ENCODE assay signal across 10 mouse cellular contexts in the genomic region with DNA sequence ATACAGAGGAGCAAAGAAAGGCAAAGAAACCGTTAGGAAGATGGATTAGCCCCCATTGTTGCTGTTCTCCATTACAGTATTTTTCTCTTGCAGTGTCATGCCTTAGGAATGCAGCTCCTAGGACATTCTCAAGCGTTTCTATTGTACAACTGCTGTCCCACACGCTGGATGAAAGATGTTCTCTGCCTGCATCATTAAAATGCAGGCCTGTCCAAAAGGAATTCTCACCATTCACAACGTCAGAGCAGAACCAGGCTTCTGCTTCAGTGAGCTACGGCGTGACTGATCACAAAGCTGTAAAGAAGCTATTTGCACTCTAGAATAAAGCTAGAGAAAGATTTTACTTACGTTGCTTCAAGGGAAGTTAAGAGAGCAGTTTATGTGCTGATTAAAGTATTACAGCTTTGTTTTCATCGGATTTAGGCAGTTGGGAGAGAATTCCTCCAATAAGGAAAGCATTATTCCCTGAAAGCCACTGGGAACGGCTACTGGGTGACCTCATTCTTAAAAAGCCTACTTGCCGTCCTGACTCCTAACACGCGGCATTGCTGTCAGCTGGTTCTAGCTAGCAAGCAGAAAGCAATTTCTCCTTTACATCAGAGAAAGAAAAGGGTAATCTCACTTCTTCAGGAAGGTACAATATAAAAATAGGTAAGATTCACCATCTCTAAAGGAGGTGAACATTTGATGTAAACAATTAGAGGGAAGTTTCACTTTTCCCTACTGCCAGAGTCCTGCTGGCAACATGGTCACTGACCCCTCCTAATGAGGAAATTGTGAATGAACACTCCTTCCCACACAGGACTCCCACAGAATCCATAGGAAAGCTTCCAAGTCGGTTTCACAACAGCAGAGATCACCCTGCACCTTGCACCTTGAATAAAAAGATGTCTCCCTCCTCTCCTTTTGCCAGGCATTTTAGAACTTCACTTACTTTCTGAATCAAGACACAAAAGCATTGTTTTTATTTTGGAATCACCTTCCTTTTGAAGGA. TPM values are rescaled to one million over a fixed set of nuclear protein-coding genes. Genes with fewer than 3 reads are reported as not detected.
DNase-seq lines count a peak whose midpoint lies in the region; ATAC-seq and TF ChIP-seq lines count a peak whose summit lies in the region.
"Had no signal": no experiment of that assay in that cellular context is flagged by ENCODE, and none has a peak within 500 bp of the region (broad histone marks: within the 10 kb centered on the region; RNA-seq: fewer than 3 reads in every experiment).

No protein-coding gene starts in this region.

- 29% methylated on average over 13 of the region's 13 CpGs for WGBS in heart, embryonic 14.5 days
- 53% methylated on average over 13 of the region's 13 CpGs for WGBS in heart, embryonic 10.5 days
- WGBS in heart, embryonic 15.5 days: 29% methylated on average over 13 of the region's 13 CpGs
- WGBS in midbrain, embryonic 15.5 days: 10% methylated on average over 13 of the region's 13 CpGs

- H3K4me2 ChIP-seq in heart, embryonic 14.5 days (ENCODE audit: low read length): peak overlapping the region; percentile 40
- peak overlapping the region; percentile 41 for H3K4me2 ChIP-seq in heart, embryonic 15.5 days
- no peak overlapping the region for H3K4me2 ChIP-seq in midbrain, embryonic 15.5 days
- H3K4me2 ChIP-seq: liver, embryonic 15.5 days had no signal

- peaks cover 69% of the 10 kb centered on the region for H3K36me3 ChIP-seq in heart, embryonic 14.5 days (ENCODE audit: control insufficient read depth, insufficient read depth, low read length)
- H3K36me3 ChIP-seq in heart, embryonic 10.5 days: peaks cover 74% of the 10 kb centered on the region
- H3K36me3 ChIP-seq in heart, embryonic 15.5 days: peaks cover 53% of the 10 kb centered on the region
- H3K36me3 ChIP-seq in midbrain, embryonic 15.5 days (replicated peaks): peaks cover 44% of the 10 kb centered on the region

- peaks cover 3 to 20% of the 10 kb centered on the region in 2 experiments for H3K4me1 ChIP-seq in heart, embryonic 14.5 days (ENCODE audit: control insufficient read depth in 2 of 2, insufficient read depth in 2 of 2, low read length in 2 of 2)
- H3K4me1 ChIP-seq in heart, embryonic 10.5 days: 0 out of 2 replicates have a peak, but pooled peaks cover 2% of the 10 kb centered on the region
- peaks cover 21% of the 10 kb centered on the region for H3K4me1 ChIP-seq in heart, embryonic 15.5 days (replicated peaks)
- peaks cover 15% of the 10 kb centered on the region for H3K4me1 ChIP-seq in midbrain, embryonic 15.5 days
- H3K4me1 ChIP-seq: liver, embryonic 15.5 days had no signal

- no peak for TF ChIP-seq CTCF in brain, embryonic 14.5 days (IDR thresholded peaks at IDR 0.05; ENCODE audit: borderline replicate concordance, extremely low read depth, insufficient read depth, insufficient read length)

- DNase-seq in heart, embryonic 10.5 days (ENCODE audit: low spot score): no peak
- peak; percentile 91 for DNase-seq in brain, embryonic 14.5 days (ENCODE audit: low read depth)
- no peak for DNase-seq in lung, postnatal 4 days
- no peak for DNase-seq in gastrocnemius, adult 18-20 months (ENCODE audit: low spot score)
- DNase-seq: thymus, adult 18-20 months had no signal

- ATAC-seq in heart, embryonic 14.5 days (ENCODE audit: insufficient number of reproducible peaks, insufficient read depth, low FRiP score, low read depth): no peak
- ATAC-seq in heart, embryonic 15.5 days (replicated peaks; ENCODE audit: insufficient number of reproducible peaks, insufficient read depth, low FRiP score, low read depth): no peak
- ATAC-seq in midbrain, embryonic 15.5 days (replicated peaks): peak; percentile 67
- no peak for ATAC-seq in CD4-positive, CD25-positive, alpha-beta regulatory T cell, adult 4 months

- H3K9me3 ChIP-seq in heart, embryonic 14.5 days (ENCODE audit: control insufficient read depth, low read length): no peaks in the 10 kb centered on the region
- H3K9me3 ChIP-seq in heart, embryonic 10.5 days: no peaks in the 10 kb centered on the region
- no peaks in the 10 kb centered on the region for H3K9me3 ChIP-seq in heart, embryonic 15.5 days (replicated peaks)
- no peaks in the 10 kb centered on the region for H3K9me3 ChIP-seq in midbrain, embryonic 15.5 days
- H3K9me3 ChIP-seq: liver, embryonic 15.5 days had no signal

- H3K27me3 ChIP-seq in heart, embryonic 14.5 days (ENCODE audit: control insufficient read depth, insufficient read depth, low read length): no peaks in the 10 kb centered on the region
- no peaks in the 10 kb centered on the region for H3K27me3 ChIP-seq in heart, embryonic 10.5 days (ENCODE audit: insufficient read depth, poor library complexity, severe bottlenecking)
- no peaks in the 10 kb centered on the region for H3K27me3 ChIP-seq in heart, embryonic 15.5 days
- no peaks in the 10 kb centered on the region for H3K27me3 ChIP-seq in midbrain, embryonic 15.5 days (replicated peaks)
- H3K27me3 ChIP-seq: liver, embryonic 15.5 days had no signal

- H3K9ac ChIP-seq in heart, embryonic 14.5 days (ENCODE audit: low read length): peak overlapping the region; percentile 23; the same call in 1 of the 2 replicates
- H3K9ac ChIP-seq in heart, embryonic 15.5 days: peak overlapping the region; percentile 25; the same call in 1 of the 2 replicates
- no peak overlapping the region for H3K9ac ChIP-seq in midbrain, embryonic 15.5 days
- H3K9ac ChIP-seq: liver, embryonic 15.5 days had no signal

- H3K27ac ChIP-seq in heart, embryonic 14.5 days (replicated peaks in 1 of 2; ENCODE audit: control insufficient read depth in 1 of 2, insufficient read depth in 1 of 2, low read depth in 2 of 2, low read length in 2 of 2): peak overlapping the region; percentile 66 to 70
- H3K27ac ChIP-seq in heart, embryonic 10.5 days: no peak overlapping the region; the same call in 1 of the 2 replicates
- peak overlapping the region; percentile 74 for H3K27ac ChIP-seq in heart, embryonic 15.5 days
- peak overlapping the region; percentile 72 for H3K27ac ChIP-seq in midbrain, embryonic 15.5 days
- H3K27ac ChIP-seq: liver, embryonic 15.5 days had no signal

- TF ChIP-seq POLR2A in brain, embryonic 14.5 days (IDR thresholded peaks at IDR 0.05; ENCODE audit: borderline replicate concordance, extremely low read depth, insufficient read depth, insufficient read length, poor library complexity, severe bottlenecking): no peak

- H3K4me3 ChIP-seq in heart, embryonic 14.5 days (ENCODE audit: control insufficient read depth in 1 of 2, insufficient read depth in 1 of 2, low read depth in 1 of 2, low read length in 2 of 2): no peak overlapping the region
- no peak overlapping the region for H3K4me3 ChIP-seq in heart, embryonic 10.5 days
- no peak overlapping the region for H3K4me3 ChIP-seq in heart, embryonic 15.5 days
- no peak overlapping the region for H3K4me3 ChIP-seq in midbrain, embryonic 15.5 days
- H3K4me3 ChIP-seq: liver, embryonic 15.5 days had no signal

RNA-seq across cellular contexts. Expression of a gene that starts 51.9 kb away (rescaled TPM):
- polyA plus RNA-seq in heart, embryonic 14.5 days (2014; fragmentation: Nextera tagmentation; extraction: Ambion mirVana): 47.1 and 51.9 TPM in 2 replicates
- polyA plus RNA-seq in heart, embryonic 10.5 days (2016; fragmentation: Nextera tagmentation; extraction: Ambion mirVana): 44.8 and 56.6 TPM in 2 replicates
- 189 and 232 TPM in 2 replicates for polyA plus RNA-seq in brain, embryonic 14.5 days (2012; rRNA removed)
- 39.4 and 42.8 TPM in 2 replicates for polyA plus RNA-seq in heart, embryonic 15.5 days (2015; fragmentation: Nextera tagmentation; extraction: Ambion mirVana)
- 147 and 154 TPM in 2 replicates for polyA plus RNA-seq in midbrain, embryonic 15.5 days (2015; fragmentation: Nextera tagmentation; extraction: Ambion mirVana)
- total RNA-seq in gastrocnemius, adult 18-20 months (2021): 100 to 1,000 TPM; 255 to 285 TPM
- 10 to 100 TPM; 11.9 to 15.0 TPM for polyA plus RNA-seq in CD4-positive, CD25-positive, alpha-beta regulatory T cell, adult 4 months (2017; shearing (Covaris generic))
